Mouse (Mus musculus): Measurements from ENCODE around the gene Coro1b. TPM values are rescaled to one million over a fixed set of nuclear protein-coding genes. Genes with fewer than 3 reads are reported as not detected.
A peak's percentile ranks its signal among the peaks of the same experiment; 100 is the strongest.

Gene Coro1b
- polyA plus RNA-seq, 1 experiment from 2014 or later, result 189 TPM

- WGBS, result 89% methylated on average over 7 of the region's 7 CpGs
- no peak for DNase-seq (ENCODE audit: low spot score)
- H3K27ac ChIP-seq (ENCODE audit: low read depth), result no peak overlapping the region
- no peaks in the 10 kb centered on the region for H3K36me3 ChIP-seq (ENCODE audit: control insufficient read depth, insufficient read depth, low read length)
- H3K9ac ChIP-seq (ENCODE audit: low read length), result no peak overlapping the region
- peaks cover 25% of the 10 kb centered on the region for H3K4me1 ChIP-seq (replicated peaks; ENCODE audit: control insufficient read depth, insufficient read depth, low read length)
- H3K4me2 ChIP-seq (ENCODE audit: low read length), result no peak overlapping the region
- no peaks in the 10 kb centered on the region for H3K9me3 ChIP-seq (ENCODE audit: control insufficient read depth, low read length)
- ATAC-seq (replicated peaks; ENCODE audit: low FRiP score, low TSS enrichment, low read depth), result no peak
- H3K27me3 ChIP-seq (replicated peaks; ENCODE audit: control insufficient read depth, insufficient read depth, low read length), result no peaks in the 10 kb centered on the region
- H3K4me3 ChIP-seq (ENCODE audit: low read depth, low read length), result no peak overlapping the region
Measured at GRCm38 (mm10) chr19:4180411-4180810, 32.0 kb downstream of the Coro1b start.

- Histone ChIP-seq H3K36me3 (ENCODE audit: control insufficient read depth, insufficient read depth, low read length) (no peaks in the 10 kb centered on the region), H3K4me2 (ENCODE audit: low read length) (no peak overlapping the region), H3K27me3 (replicated peaks; ENCODE audit: control insufficient read depth, insufficient read depth, low read length) (no peaks in the 10 kb centered on the region), H3K27ac (ENCODE audit: low read depth) (no peak overlapping the region), H3K9ac (ENCODE audit: low read length) (no peak overlapping the region), H3K4me3 (ENCODE audit: low read depth, low read length) (no peak overlapping the region), H3K9me3 (ENCODE audit: control insufficient read depth, low read length) (no peaks in the 10 kb centered on the region), H3K4me1 (replicated peaks; ENCODE audit: control insufficient read depth, insufficient read depth, low read length) (peaks cover 22% of the 10 kb centered on the region)
- 22% methylated on average over 3 of the region's 3 CpGs for WGBS
- peak; percentile 47; the same call in 1 of the 2 replicates for ATAC-seq (replicated peaks; ENCODE audit: low FRiP score, low TSS enrichment, low read depth)
- DNase-seq (ENCODE audit: low spot score), result peak; percentile 65
Measured at GRCm38 (mm10) chr19:4181892-4182291, 33.5 kb downstream of the Coro1b start.

- Histone ChIP-seq H3K27ac (ENCODE audit: low read depth) (no peak overlapping the region), H3K4me3 (ENCODE audit: low read depth, low read length) (no peak overlapping the region), H3K9me3 (ENCODE audit: control insufficient read depth, low read length) (no peaks in the 10 kb centered on the region), H3K9ac (ENCODE audit: low read length) (no peak overlapping the region), H3K4me2 (ENCODE audit: low read length) (no peak overlapping the region), H3K27me3 (replicated peaks; ENCODE audit: control insufficient read depth, insufficient read depth, low read length) (no peaks in the 10 kb centered on the region), H3K36me3 (ENCODE audit: control insufficient read depth, insufficient read depth, low read length) (no peaks in the 10 kb centered on the region), H3K4me1 (replicated peaks; ENCODE audit: control insufficient read depth, insufficient read depth, low read length) (peaks cover 22% of the 10 kb centered on the region)
- DNase-seq (ENCODE audit: low spot score), result no peak
- 85% methylated on average over 2 of the region's 2 CpGs for WGBS
- no peak for ATAC-seq (replicated peaks; ENCODE audit: low FRiP score, low TSS enrichment, low read depth)
Measured at GRCm38 (mm10) chr19:4183689-4184088, 35.3 kb downstream of the Coro1b start.

GRCm38 (mm10) chr19:4184976-4185975, 36.9 kb downstream of the Coro1b start:
- H3K4me2 ChIP-seq (ENCODE audit: low read length), result no peak overlapping the region
- H3K9me3 ChIP-seq (ENCODE audit: control insufficient read depth, low read length), result no peaks in the 10 kb centered on the region
- H3K4me1 ChIP-seq (replicated peaks; ENCODE audit: control insufficient read depth, insufficient read depth, low read length), result peaks cover 22% of the 10 kb centered on the region
- H3K27me3 ChIP-seq (replicated peaks; ENCODE audit: control insufficient read depth, insufficient read depth, low read length), result no peaks in the 10 kb centered on the region
- 49% methylated on average over 15 of the region's 15 CpGs for WGBS
- ATAC-seq (replicated peaks; ENCODE audit: low FRiP score, low TSS enrichment, low read depth) (no peak), DNase-seq (ENCODE audit: low spot score) (no peak)
- no peak overlapping the region for H3K4me3 ChIP-seq (ENCODE audit: low read depth, low read length)
- peak overlapping the region; percentile 27; the same call in 1 of the 2 replicates for H3K27ac ChIP-seq (ENCODE audit: low read depth)
- no peak overlapping the region for H3K9ac ChIP-seq (ENCODE audit: low read length)
- no peaks in the 10 kb centered on the region for H3K36me3 ChIP-seq (ENCODE audit: control insufficient read depth, insufficient read depth, low read length)

GRCm38 (mm10) chr19:4187303-4187702, 38.9 kb downstream of the Coro1b start:
- no peaks in the 10 kb centered on the region for H3K9me3 ChIP-seq (ENCODE audit: control insufficient read depth, low read length)
- no peak overlapping the region for H3K27ac ChIP-seq (ENCODE audit: low read depth)
- H3K9ac ChIP-seq (ENCODE audit: low read length), result no peak overlapping the region
- no peak overlapping the region for H3K4me2 ChIP-seq (ENCODE audit: low read length)
- 74% methylated on average over 3 of the region's 3 CpGs for WGBS
- DNase-seq (ENCODE audit: low spot score) (no peak), ATAC-seq (replicated peaks; ENCODE audit: low FRiP score, low TSS enrichment, low read depth) (no peak)
- H3K4me1 ChIP-seq (replicated peaks; ENCODE audit: control insufficient read depth, insufficient read depth, low read length), result peaks cover 20% of the 10 kb centered on the region
- H3K36me3 ChIP-seq (ENCODE audit: control insufficient read depth, insufficient read depth, low read length), result no peaks in the 10 kb centered on the region
- no peaks in the 10 kb centered on the region for H3K27me3 ChIP-seq (replicated peaks; ENCODE audit: control insufficient read depth, insufficient read depth, low read length)
- H3K4me3 ChIP-seq (ENCODE audit: low read depth, low read length), result no peak overlapping the region

- Histone ChIP-seq H3K4me3 (ENCODE audit: low read depth, low read length) (no peak overlapping the region), H3K36me3 (ENCODE audit: control insufficient read depth, insufficient read depth, low read length) (peaks cover 12% of the 10 kb centered on the region), H3K27ac (ENCODE audit: low read depth) (no peak overlapping the region), H3K9ac (ENCODE audit: low read length) (no peak overlapping the region), H3K4me1 (replicated peaks; ENCODE audit: control insufficient read depth, insufficient read depth, low read length) (peaks cover 27% of the 10 kb centered on the region), H3K9me3 (ENCODE audit: control insufficient read depth, low read length) (no peaks in the 10 kb centered on the region), H3K27me3 (replicated peaks; ENCODE audit: control insufficient read depth, insufficient read depth, low read length) (no peaks in the 10 kb centered on the region), H3K4me2 (ENCODE audit: low read length) (no peak overlapping the region)
- no peak for ATAC-seq (replicated peaks; ENCODE audit: low FRiP score, low TSS enrichment, low read depth)
- 90% methylated on average over 12 of the region's 12 CpGs for WGBS
- no peak for DNase-seq (ENCODE audit: low spot score)
Measured at GRCm38 (mm10) chr19:4189051-4189620, 40.7 kb downstream of the Coro1b start.

- ATAC-seq (replicated peaks; ENCODE audit: low FRiP score, low TSS enrichment, low read depth), result no peak
- WGBS, result 32% methylated on average over 4 of the region's 4 CpGs
- Histone ChIP-seq H3K9me3 (ENCODE audit: control insufficient read depth, low read length) (no peaks in the 10 kb centered on the region), H3K36me3 (ENCODE audit: control insufficient read depth, insufficient read depth, low read length) (peaks cover 29% of the 10 kb centered on the region), H3K4me3 (ENCODE audit: low read depth, low read length) (peak within 1 kb of the TSS; percentile 75), H3K4me1 (replicated peaks; ENCODE audit: control insufficient read depth, insufficient read depth, low read length) (peaks cover 14% of the 10 kb centered on the region), H3K4me2 (ENCODE audit: low read length) (peak within 1 kb of the TSS; percentile 96), H3K9ac (ENCODE audit: low read length) (peak within 1 kb of the TSS; percentile 94), H3K27me3 (replicated peaks; ENCODE audit: control insufficient read depth, insufficient read depth, low read length) (no peaks in the 10 kb centered on the region), H3K27ac (ENCODE audit: low read depth) (peak within 1 kb of the TSS; percentile 89)
- DNase-seq (ENCODE audit: low spot score), result no peak
Measured at GRCm38 (mm10) chr19:4190831-4191334, 42.5 kb downstream of the Coro1b start, which contains the start of gene Tbc1d10c. Gene Tbc1d10c, minus strand, starts transcription at chr19:4191284.

- Histone ChIP-seq H3K27me3 (replicated peaks; ENCODE audit: control insufficient read depth, insufficient read depth, low read length) (no peaks in the 10 kb centered on the region), H3K4me3 (ENCODE audit: low read depth, low read length) (peak within 1 kb of the TSS; percentile 75), H3K4me2 (ENCODE audit: low read length) (peak within 1 kb of the TSS; percentile 96), H3K36me3 (ENCODE audit: control insufficient read depth, insufficient read depth, low read length) (peaks cover 37% of the 10 kb centered on the region), H3K4me1 (replicated peaks; ENCODE audit: control insufficient read depth, insufficient read depth, low read length) (peaks cover 21% of the 10 kb centered on the region), H3K9ac (ENCODE audit: low read length) (peak within 1 kb of the TSS; percentile 94), H3K27ac (ENCODE audit: low read depth) (peak within 1 kb of the TSS; percentile 89), H3K9me3 (ENCODE audit: control insufficient read depth, low read length) (no peaks in the 10 kb centered on the region)
- ATAC-seq (replicated peaks; ENCODE audit: low FRiP score, low TSS enrichment, low read depth), result peak; percentile 95
- peak; percentile 98 for DNase-seq (ENCODE audit: low spot score)
- 4% methylated on average over 38 of the region's 47 CpGs for WGBS
Measured at GRCm38 (mm10) chr19:4191528-4192250, 43.3 kb downstream of the Coro1b start, which contains the start of gene Ppp1ca. Gene Ppp1ca, plus strand, starts transcription at chr19:4192065.

Measured in intestine, embryonic 14.5 days (tissue).